Mouse (Mus musculus) forebrain, embryonic 16.5 days (tissue): Measurements from ENCODE around the gene Edrf1. TPM values are rescaled to one million over a fixed set of nuclear protein-coding genes. Genes with fewer than 3 reads are reported as not detected.

Experiments
- ATAC-seq: fragments of 200-750 bp; cut with Nextera tagmentation; 2 replicates; pipeline ENCODE4 v1.8.0; 2017; ENCODE audit warnings: mild to moderate bottlenecking, moderate library complexity
- H3K27ac ChIP-seq: fragments of 300-500 bp; sonication (generic); 2 replicates; pipeline ENCODE4 v1.5.1; 2014; ENCODE audit warnings: low read length, control low read depth
- H3K27me3 ChIP-seq: fragments of 300-500 bp; sonication (generic); replicated peaks from 2 replicates; pipeline ENCODE4 v1.6.1; 2014; ENCODE audit warnings: low read length; ENCODE audit not compliant: control insufficient read depth, insufficient read depth
- H3K36me3 ChIP-seq: fragments of 300-500 bp; sonication (generic); 2 replicates; pipeline ENCODE4 v1.6.1; 2014; ENCODE audit not compliant: control insufficient read depth, insufficient read depth
- H3K4me1 ChIP-seq: fragments of 300-500 bp; sonication (generic); replicated peaks from 2 replicates; pipeline ENCODE4 v1.6.1; 2014; ENCODE audit warnings: low read length; ENCODE audit not compliant: control insufficient read depth, insufficient read depth
- H3K4me2 ChIP-seq: fragments of 300-500 bp; sonication (generic); 2 replicates; pipeline ENCODE4 v1.6.1; 2014; ENCODE audit warnings: mild to moderate bottlenecking, low read length, control low read depth
- H3K4me3 ChIP-seq: fragments of 300-500 bp; sonication (generic); replicated peaks from 2 replicates; pipeline ENCODE4 v1.5.1; 2014; ENCODE audit warnings: mild to moderate bottlenecking, low read length, control low read depth
- H3K9ac ChIP-seq: fragments of 300-500 bp; sonication (generic); replicated peaks from 2 replicates; pipeline ENCODE4 v1.6.1; 2014; ENCODE audit warnings: low read depth, low read length, control low read depth
- H3K9me3 ChIP-seq: fragments of 300-500 bp; sonication (generic); 2 replicates; pipeline ENCODE4 v1.6.1; 2016; ENCODE audit warnings: low read length; ENCODE audit not compliant: control insufficient read depth
- WGBS: fragments of 180-500 bp; shearing (Covaris S2); extraction: QIAGEN DNeasy Blood & Tissue Kit; methylation state at CpG from one replicate; pipeline ENCODE4 v1.1.7; 2014; 5-methylcytosine and 5-hydroxymethylcytosine counted together
- polyA plus RNA-seq: library from polyadenylated mRNA; unstranded; fragments of >200 nt; fragmentation: Nextera tagmentation; extraction: Ambion mirVana; gene quantifications from 2 replicates; pipeline ENCODE4 v1.2.1, GENCODE M21; 2015

Gene Edrf1
- polyA plus RNA-seq, 1 experiment from 2014 or later, result 25.0 TPM

GRCm38 (mm10) chr7:133702333-133702732, 65.0 kb downstream of the Edrf1 start:
- no peak for ATAC-seq
- Histone ChIP-seq H3K4me2 (no peak overlapping the region), H3K27me3 (no peaks in the 10 kb centered on the region), H3K4me1 (no peaks in the 10 kb centered on the region), H3K9ac (no peak overlapping the region), H3K36me3 (no peaks in the 10 kb centered on the region), H3K4me3 (no peak overlapping the region), H3K9me3 (no peaks in the 10 kb centered on the region), H3K27ac (no peak overlapping the region)
- 96% methylated on average over 10 of the region's 10 CpGs for WGBS

DNA sequence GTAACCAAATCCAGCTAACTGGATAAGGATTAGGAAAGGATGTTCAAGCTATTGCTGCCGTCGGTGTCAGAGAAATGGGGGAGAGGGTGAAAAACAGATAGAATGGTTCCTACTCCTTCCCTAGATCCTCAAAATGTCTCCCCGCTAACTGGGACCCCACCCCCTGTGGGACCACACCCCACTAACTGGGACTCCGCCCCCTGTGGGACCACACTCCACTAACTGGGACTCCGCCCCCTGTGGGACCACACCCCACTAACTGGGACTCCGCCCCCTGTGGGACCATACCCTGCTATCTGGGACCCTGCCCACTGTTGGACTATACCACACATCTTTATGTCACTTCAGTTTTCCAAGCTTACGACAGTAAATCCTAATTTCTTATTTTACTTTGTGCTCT, 66.6 kb downstream of the Edrf1 start:
- WGBS, result over 99% methylated on average over 7 of the region's 7 CpGs

GRCm38 (mm10) chr7:133707301-133707700, 70.0 kb downstream of the Edrf1 start:
- no peak overlapping the region for H3K9ac ChIP-seq
- H3K27me3 ChIP-seq, result no peaks in the 10 kb centered on the region
- H3K9me3 ChIP-seq, result no peaks in the 10 kb centered on the region
- 80% methylated on average over 2 of the region's 2 CpGs for WGBS
- H3K4me2 ChIP-seq, result no peak overlapping the region
- H3K4me3 ChIP-seq, result no peak overlapping the region
- no peak for ATAC-seq
- no peak overlapping the region for H3K27ac ChIP-seq
- H3K4me1 ChIP-seq, result peaks cover 13% of the 10 kb centered on the region
- no peaks in the 10 kb centered on the region for H3K36me3 ChIP-seq

More for the DNA sequence above, 66.6 kb downstream of the Edrf1 start:
- Histone ChIP-seq H3K9ac (no peak overlapping the region), H3K9me3 (no peaks in the 10 kb centered on the region), H3K36me3 (no peaks in the 10 kb centered on the region), H3K4me3 (no peak overlapping the region), H3K27me3 (no peaks in the 10 kb centered on the region), H3K4me1 (peaks cover 3% of the 10 kb centered on the region), H3K4me2 (no peak overlapping the region), H3K27ac (no peak overlapping the region)
- ATAC-seq, result no peak

DNA sequence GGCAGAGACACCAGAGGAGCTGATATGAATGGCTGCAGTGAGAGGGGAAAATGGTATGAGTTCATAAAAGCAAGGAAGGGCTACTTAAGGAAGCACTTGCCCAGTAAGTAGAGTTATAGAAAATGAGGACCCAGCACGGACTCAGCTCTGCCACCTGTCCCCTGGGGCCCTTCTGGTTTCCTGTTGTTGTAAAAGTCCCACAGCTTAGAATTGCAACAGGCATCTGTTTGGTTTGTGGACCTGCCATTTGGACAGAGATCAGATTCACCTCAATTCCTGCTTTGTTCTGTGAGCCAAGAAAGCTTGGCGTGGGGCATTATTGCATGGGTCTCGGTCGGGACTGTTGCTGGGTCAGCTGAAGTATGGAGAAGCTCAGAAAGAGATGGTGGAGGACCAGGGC, 78.0 kb downstream of the Edrf1 start:
- H3K36me3 ChIP-seq, result peaks cover 38% of the 10 kb centered on the region
- H3K4me1 ChIP-seq, result 0 out of 2 replicates have a peak, but pooled peaks cover 3% of the 10 kb centered on the region
- no peak overlapping the region for H3K4me3 ChIP-seq
- H3K27ac ChIP-seq, result no peak overlapping the region
- no peaks in the 10 kb centered on the region for H3K27me3 ChIP-seq
- no peak overlapping the region for H3K4me2 ChIP-seq
- no peaks in the 10 kb centered on the region for H3K9me3 ChIP-seq
- no peak for ATAC-seq
- WGBS, result 83% methylated on average over 4 of the region's 4 CpGs
- H3K9ac ChIP-seq, result no peak overlapping the region

DNA sequence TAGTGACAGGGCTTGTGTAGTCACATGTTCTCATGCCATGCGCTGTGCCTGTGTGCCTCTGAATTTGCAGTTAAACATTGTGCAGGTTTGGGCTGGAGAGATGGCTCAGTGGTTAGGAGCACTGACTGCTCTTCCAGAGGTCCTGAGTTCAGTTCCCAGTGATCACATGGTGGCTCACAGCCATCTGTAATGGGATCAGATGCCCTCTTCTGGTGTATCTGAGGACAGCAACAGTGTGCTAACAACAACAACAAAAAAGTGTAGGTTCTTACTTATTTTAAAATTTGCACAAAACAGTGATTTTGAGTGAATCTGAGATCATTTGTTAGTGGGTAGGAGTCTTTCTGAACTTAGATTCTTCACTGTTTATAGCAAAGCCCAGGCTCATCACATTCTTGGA, 81.2 kb downstream of the Edrf1 start:
- H3K27ac ChIP-seq, result no peak overlapping the region
- H3K27me3 ChIP-seq, result no peaks in the 10 kb centered on the region
- ATAC-seq, result no peak
- no peak overlapping the region for H3K9ac ChIP-seq
- no peaks in the 10 kb centered on the region for H3K4me1 ChIP-seq
- no peak overlapping the region for H3K4me3 ChIP-seq
- no peaks in the 10 kb centered on the region for H3K9me3 ChIP-seq
- 94% methylated on average over 1 of the region's 1 CpGs for WGBS
- H3K36me3 ChIP-seq, result peaks cover 46% of the 10 kb centered on the region
- no peak overlapping the region for H3K4me2 ChIP-seq

- peaks cover 9% of the 10 kb centered on the region for H3K4me1 ChIP-seq
- H3K9me3 ChIP-seq, result no peaks in the 10 kb centered on the region
- H3K4me3 ChIP-seq, result no peak overlapping the region
- no peaks in the 10 kb centered on the region for H3K27me3 ChIP-seq
- peaks cover 44% of the 10 kb centered on the region for H3K36me3 ChIP-seq
- H3K9ac ChIP-seq, result no peak overlapping the region
- no peak for ATAC-seq
- H3K4me2 ChIP-seq, result no peak overlapping the region
- no peak overlapping the region for H3K27ac ChIP-seq
- 83% methylated on average over 11 of the region's 11 CpGs for WGBS
Observed at GRCm38 (mm10) chr7:133720616-133721015, 83.3 kb downstream of the Edrf1 start.

Other genes starting within 250 kb of the Edrf1 start
- gene Tex36, start 35.4 kb upstream of the Edrf1 start, polyA plus RNA-seq, result not detected in 2 replicates
- 0.16 TPM in 1 of 2 replicates, not detected in the other for gene Mmp21, start 42.5 kb downstream of the Edrf1 start, polyA plus RNA-seq
- 110 and 115 TPM in 2 replicates for gene Bccip, start 71.8 kb downstream of the Edrf1 start, polyA plus RNA-seq
- 51.5 and 57.6 TPM in 2 replicates for gene Uros, start 72.5 kb downstream of the Edrf1 start, polyA plus RNA-seq
- 3.0 and 3.3 TPM in 2 replicates for gene Fank1, start 139.3 kb downstream of the Edrf1 start, polyA plus RNA-seq
- 50.8 and 51.0 TPM in 2 replicates for gene Dhx32, start 145.2 kb downstream of the Edrf1 start, polyA plus RNA-seq